Mouse (Mus musculus): Measurements from ENCODE around the gene Wee2.

DNA sequence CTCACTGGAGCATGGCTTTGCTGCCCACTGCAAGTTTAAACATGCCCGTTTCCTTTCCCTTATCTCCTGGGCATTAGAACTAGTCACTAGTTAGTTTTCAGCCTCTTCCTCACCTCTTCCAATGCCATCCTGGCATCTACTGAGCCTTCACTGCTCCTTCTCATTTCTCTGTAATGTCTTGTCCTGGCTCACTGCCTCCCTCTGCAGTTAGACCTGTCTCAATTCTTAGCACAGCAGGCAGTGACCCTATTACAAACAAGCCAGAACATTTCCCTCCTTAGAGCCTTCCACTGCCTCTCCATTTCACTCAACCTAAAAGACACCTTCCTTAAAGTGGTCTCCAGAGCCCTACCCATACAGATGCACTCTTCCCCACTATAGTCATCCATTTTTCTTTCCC lies 47.9 kb upstream of the Wee2 start:
- TF ChIP-seq POLR2A (IDR thresholded peaks at IDR 0.05; ENCODE audit: low read depth, low read length) (no peak), CTCF (IDR thresholded peaks at IDR 0.05; ENCODE audit: extremely low read depth, insufficient read length, insufficient replicate concordance, low read depth, low read length) (no peak)
